Mouse (Mus musculus): ENCODE data around the gene Kifc3.

Gene Kifc3

GRCm38 (mm10) chr8:95078055-95078454 lies 124.6 kb downstream of the Kifc3 start:
- 62% methylated on average over 3 of the region's 3 CpGs for WGBS

- 87% methylated on average over 17 of the region's 17 CpGs for WGBS
Observed at GRCm38 (mm10) chr8:95076151-95076550, 126.5 kb downstream of the Kifc3 start.

- 73% methylated on average over 3 of the region's 3 CpGs for WGBS
Observed at GRCm38 (mm10) chr8:95075504-95075903, 127.1 kb downstream of the Kifc3 start.

GRCm38 (mm10) chr8:95067582-95067981 lies 135.0 kb downstream of the Kifc3 start:
- 59% methylated on average over 3 of the region's 3 CpGs for WGBS

GRCm38 (mm10) chr8:95064531-95064930 lies 138.1 kb downstream of the Kifc3 start:
- 69% methylated on average over 2 of the region's 2 CpGs for WGBS

GRCm38 (mm10) chr8:95059812-95060533 lies 142.6 kb downstream of the Kifc3 start:
- WGBS = 56% methylated on average over 6 of the region's 6 CpGs

GRCm38 (mm10) chr8:95058661-95059060 lies 144.0 kb downstream of the Kifc3 start:
- 70% methylated on average over 6 of the region's 6 CpGs for WGBS

DNA sequence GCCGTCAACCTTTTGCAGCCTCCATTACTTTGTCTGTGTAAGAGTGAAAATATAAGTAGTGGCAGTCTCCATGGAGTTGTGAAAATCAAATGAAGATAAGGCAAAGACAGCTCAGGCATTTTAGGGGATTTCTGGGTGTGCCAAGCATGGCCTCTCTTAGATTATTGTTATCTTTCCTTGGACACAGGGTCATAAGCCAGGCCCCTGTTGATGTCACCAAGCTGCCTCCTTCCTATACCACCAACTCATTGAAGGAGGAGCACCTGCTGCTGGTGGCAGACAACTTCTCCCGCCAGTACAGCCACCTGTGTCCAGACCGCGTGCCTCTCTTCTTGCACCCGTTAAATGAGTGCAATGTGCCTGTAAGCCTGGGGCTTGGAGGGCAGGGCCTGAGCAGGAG lies 146.2 kb downstream of the Kifc3 start:
- WGBS = 91% methylated on average over 5 of the region's 5 CpGs

- 19% methylated on average over 2 of the region's 2 CpGs for WGBS
Observed at GRCm38 (mm10) chr8:95054927-95055510, 147.6 kb downstream of the Kifc3 start, which contains the start of gene Drc7. TSS of gene Drc7 (plus strand) at chr8:95055103.

DNA sequence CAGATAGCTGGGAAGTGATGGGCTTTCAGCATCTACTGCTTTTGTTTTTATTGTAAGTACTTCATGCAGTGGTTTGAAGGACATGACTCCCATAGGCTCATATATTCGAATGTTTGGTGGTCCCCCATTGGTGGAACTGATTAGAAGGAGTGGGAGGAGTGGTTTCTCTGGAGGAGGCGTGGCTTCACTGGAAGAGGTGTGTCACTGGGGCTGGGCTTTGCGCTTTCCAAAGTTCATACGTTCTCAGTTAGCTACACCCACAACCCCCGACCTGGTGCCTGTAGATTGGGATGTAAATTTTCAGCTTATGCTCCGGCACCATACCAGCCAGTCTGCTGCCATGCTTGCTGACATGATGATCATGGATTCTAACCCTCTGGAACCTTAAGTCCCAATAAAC lies 148.2 kb downstream of the Kifc3 start:
- WGBS = 71% methylated on average over 6 of the region's 6 CpGs
